Mouse (Mus musculus): Measurements from ENCODE around the gene Pfkl.
"Not testable (repeated sequence)": the region's sequence is repeated elsewhere in the genome, so short reads cannot be mapped to it uniquely, and the experiment has no call there.

Pfkl gene

DNA sequence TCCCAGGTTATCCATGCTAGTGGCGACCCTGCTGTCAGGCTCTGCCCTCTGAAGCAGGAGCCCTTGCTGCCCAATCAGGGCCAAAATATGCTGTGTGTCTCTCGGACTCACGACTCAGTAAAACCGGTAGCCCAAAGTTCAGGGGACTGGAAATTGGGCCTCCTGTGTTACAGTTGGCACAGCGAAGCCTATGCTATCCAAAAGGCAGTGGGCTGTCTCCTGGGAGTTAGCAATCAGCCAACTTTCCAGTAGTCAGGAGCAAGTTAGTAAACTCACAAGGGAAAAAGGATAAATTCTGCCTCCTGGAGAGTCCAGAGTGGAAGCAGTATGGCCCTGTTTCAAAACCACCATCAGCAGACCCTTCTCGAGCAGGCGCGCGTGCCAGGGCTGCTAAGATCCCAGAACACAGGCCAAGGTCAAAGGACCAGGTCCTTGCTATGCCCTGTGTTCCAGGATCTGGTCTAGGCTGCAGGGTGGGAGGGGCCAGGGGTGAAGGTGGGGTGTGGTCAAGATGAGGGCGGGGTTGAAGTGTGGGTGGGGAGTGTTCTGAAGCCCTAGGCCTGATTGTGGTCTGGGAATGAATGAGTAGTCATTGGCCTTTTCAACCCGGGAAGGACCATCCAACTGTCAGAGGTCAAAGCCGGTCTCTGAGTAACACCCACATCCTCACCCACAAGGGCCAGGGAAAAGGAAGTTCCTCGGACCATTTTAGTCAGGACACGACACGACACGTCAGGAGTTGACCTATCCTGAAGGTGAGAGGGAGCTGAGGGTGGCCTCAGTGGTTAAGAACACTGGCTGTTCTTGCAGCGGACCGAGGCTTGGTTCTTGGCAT lies 3.0 kb upstream of the Pfkl start:
- DNase-seq (ENCODE audit: low spot score in 2 of 2): no peak

DNA sequence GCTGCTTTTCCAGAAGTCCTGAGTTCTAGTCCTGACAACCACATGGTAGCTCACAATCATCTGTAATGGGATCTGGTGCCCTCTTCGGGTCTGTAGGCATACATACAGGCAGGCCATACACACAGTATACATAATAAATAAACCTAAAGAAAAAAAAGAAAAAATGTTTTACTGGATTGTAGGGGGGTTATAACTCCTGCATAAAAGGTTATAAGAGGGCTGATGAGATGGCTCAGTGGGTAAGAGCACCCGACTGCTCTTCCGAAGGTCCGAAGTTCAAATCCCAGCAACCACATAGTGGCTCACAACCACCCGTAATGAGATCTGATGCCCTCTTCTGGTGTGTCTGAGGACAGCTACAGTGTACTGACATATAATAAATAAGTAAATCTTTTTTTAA lies 1.2 kb upstream of the Pfkl start:
- not testable (repeated sequence) for DNase-seq (ENCODE audit: low spot score in 2 of 2)

DNA sequence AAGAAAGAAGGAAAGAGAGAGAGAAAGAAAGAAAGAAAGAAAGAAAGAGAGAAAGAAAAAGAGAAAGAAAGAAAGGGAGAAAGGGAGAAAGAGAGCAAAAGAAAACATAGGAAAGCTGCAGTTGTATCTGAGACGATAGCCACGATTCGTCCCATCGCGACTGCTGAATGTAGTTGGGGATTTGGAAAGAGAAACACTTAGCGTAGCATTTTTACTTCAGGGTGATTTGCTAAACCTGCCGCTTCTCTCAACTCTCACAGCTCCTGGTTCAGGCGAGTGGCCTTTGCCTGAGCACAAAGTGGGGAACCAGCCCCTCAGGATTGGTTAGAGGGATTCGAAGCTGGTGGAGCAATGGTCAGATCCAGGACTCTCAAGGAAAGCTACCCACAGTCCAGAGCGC lies 452 bp upstream of the Pfkl start:
- no peak for DNase-seq (ENCODE audit: low spot score in 2 of 2)

DNA sequence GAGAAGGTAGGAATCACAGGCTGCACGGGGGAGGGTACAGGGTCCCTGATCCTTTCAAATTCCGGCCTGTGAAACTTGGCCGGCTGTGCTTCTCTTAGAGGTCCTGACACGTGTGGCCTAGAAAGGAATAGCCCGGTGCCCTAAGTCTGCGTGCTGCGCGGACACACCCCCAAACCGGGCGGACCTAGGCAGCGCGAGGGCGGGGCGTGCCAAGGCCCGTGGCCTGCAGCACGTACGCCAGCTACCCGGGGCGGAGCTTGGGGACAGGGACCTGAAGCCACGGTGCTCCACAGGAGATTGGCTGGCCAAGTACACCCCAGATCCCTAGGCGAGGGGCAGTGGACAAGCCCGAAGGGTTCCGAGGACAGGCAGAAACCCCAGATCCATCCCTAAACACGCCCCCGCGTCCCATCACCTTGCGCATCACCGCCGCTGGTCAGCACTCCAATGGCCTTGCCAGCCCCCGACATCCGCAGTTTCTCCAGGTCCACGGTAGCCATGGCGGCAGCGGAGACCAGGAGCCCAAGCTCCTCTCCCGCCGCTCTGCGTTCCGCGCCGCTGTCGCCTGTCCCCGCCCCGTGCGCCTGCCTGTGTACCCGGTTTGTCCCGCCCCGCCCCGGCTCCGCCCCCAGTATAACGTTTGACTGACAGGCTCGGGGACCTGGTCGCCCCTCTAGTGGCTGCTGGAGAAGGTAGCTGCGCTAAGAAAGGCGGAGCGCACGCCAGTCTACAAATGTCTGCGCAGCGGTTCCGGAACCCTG lies 519 bp downstream of the Pfkl start:
- peak; percentile 85 to 93 for DNase-seq (ENCODE audit: low spot score in 2 of 2)

DNA sequence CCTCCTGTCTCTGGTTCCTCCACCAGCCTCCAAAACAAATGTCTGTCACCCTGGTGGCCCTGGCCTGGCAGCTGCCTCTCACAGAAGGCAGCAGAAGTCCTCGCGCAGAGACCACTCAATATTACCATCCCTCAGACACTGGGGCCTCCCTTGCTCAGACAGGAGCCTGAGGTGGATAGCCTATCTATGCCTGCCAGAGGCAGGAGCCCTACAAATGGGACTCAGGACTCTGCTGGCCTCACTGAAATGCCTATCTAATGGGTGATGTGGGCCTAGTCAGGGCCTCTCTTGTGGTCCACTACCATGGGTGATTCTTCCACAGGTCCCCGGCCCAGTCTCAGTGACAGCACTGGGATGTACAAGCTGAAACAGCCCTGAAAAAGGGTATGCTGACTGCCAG lies 1.7 kb downstream of the Pfkl start:
- DNase-seq (ENCODE audit: low spot score in 2 of 2): no peak

DNA sequence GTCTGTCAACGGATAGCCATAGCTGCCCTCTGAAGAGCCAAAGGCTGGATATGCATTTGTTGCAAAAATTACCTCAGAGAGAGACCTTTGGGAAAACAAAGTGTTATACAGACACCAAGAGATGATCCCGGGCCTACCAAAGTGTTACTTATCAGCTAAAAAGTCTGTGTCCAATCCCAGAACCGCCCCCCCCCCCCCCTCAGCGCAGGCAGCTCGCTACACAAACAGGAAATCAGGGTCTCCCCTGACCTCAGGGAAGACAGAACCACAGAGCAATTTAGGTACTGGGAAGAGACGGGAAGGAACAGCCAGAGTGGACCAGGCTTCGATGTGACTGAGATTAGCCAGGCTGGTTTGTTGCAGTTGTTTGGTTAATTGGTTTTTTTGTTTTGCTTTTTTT lies 2.7 kb downstream of the Pfkl start:
- no peak for DNase-seq (ENCODE audit: low spot score in 2 of 2)

DNA sequence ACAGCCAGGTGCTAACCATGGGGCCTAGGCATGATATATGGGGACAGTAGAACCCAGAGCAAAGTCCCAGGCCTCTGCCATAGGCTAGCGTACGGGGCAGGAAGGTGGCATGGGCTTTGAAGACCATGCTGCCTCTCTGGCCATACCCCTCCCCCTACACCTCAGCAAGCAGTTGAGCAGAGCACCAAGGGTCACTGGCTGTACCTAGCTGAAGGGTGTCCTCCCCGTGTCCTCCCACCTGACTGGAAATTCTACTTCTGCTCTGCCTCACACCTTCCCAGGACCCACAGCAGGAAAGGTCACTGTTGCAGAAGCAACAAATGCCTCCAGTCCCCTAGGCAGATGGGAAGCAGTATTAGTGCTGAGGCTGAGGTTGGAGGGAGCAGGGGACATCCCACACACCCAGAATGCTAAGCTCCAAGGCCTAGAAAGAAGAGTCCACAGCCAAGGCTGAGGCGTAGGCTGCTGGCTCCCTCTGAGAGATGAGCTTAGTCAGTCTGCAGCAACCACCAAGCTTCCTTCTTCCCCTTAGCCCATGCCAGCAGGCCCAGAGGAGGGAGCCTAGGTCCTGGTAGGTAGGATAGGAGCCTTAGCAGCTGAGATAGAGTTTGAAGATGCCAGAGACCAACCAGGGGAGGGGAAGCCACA lies 4.0 kb downstream of the Pfkl start:
- no peak for DNase-seq (ENCODE audit: low spot score in 2 of 2)

DNA sequence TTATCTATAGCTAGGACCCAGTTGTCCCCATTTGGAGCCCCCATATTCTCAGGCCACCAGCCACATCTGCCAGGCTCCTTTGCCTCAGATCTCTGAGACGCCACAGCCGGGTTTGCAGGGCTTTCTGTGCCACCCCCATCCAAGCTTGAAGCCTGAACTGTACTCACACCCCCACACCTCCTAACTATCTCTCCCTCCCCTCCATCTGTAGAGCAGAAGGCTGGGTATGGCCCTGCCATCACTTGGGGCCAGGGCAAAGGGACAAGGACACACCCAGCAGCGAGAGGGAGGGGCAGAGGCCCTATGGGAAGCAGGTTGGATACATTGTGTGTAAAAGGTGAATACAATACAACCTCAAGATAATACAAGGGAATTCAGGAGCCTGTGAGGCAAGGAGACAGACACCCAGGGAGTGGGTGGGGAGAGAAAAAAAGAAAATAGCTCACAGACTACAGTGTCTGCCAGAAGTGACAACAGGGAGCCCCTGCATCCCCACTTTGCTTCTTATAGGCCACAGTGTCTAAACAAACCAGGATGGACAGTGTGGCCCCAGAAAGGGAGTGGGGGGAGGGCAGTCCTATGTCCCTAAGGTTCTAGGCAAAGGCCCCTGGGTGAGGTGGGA lies 5.3 kb downstream of the Pfkl start:
- no peak for DNase-seq (ENCODE audit: low spot score in 2 of 2)

DNA sequence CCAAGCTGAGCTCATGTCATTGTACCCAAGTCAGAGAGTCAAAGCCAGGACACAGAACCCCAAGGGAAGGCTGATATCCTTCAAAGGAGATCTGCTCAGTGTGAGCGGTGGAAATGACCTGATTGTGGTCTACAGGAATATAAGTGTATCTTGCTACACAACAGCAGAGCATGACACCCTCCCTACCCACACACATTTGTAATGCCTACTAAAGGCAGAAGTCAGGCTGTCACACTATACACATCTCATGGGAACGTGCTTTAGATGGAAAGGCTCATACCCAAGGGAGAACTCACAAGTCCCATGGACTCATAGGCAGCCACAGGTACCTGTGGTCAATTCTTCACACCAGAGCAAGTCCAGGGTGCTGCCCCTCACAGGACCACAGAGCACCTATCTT lies 7.6 kb downstream of the Pfkl start:
- no peak for DNase-seq (ENCODE audit: low spot score in 2 of 2)

DNA sequence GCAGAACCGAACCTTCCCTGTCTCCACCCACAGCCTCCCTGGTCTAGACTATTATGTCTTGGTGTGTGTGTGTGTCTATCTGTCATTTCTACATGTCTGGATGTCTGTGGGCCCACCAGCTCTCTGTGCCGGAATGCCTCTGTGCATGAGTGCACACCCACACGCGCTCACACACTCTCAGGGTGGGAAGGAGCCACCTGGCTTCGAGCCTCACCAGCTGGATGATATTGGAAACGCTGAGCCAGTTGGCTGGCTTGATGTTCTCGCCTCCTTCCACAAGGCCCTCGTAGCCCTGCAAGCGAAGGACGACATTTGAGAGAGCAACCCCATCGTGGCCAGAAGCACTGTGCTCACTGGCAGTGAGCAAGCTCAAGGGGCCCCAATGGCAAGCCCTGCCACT lies 8.1 kb downstream of the Pfkl start:
- peak; percentile 73 to 81 for DNase-seq (ENCODE audit: low spot score in 2 of 2)

DNA sequence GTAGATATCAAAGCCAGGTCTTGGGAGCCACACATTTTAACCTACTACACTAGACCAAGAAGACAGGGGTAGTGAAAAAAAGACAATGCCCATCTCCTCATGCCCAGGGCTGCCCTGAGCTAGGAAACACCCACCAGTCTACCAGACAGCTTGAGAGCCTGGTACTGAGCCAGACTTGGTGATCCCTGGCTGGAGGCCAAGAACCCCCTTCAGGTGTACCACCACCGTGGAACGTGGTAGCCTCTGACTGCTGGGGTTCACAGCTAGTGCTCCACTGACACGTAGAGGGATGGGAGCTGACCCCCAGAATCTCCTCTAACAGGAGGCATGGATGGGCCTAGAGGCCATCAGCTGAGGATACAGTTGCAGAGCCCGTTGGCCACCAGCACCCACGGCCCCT lies 9.7 kb downstream of the Pfkl start:
- DNase-seq (ENCODE audit: low spot score in 2 of 2): no peak

DNA sequence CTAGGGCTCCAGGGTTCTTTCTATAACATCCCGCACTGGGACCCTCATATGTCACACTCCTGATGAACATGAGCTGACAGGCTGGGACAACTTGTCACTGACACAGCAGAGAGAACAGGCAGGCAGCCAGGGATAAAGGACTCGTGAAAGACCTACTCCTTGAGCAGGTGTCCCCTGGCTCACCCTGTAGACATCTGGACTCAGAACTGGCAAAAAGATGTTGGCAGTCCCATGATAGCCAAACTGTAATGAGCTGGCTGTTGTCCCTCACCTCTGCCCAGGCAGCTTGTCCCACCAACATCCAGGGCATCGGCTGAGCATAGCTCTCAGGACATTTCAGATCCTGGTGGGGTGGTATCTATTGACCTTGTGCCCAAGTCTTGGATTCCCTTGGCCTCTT lies 14.2 kb downstream of the Pfkl start:
- no peak for DNase-seq (ENCODE audit: low spot score in 2 of 2)

DNA sequence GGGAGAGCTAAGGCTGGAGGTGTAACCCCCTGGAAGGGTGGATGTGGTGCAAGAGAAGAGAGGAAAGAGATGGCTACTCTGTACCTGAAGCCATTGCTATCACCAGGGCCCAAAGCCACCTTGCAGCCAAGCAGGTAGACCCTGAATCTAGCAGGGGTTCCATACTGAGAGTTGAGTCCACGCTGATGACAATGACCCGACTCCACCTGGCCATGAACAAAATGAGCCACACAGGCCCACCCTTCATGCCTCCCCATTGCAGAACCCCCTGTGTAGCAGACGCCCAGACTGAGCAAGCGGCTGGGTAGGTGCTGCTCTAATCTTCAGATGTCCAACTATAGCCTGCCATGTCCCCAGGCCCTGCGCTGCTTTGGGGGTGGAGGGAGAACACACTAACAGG lies 24.1 kb downstream of the Pfkl start:
- DNase-seq (ENCODE audit: low spot score in 2 of 2): no peak

DNA sequence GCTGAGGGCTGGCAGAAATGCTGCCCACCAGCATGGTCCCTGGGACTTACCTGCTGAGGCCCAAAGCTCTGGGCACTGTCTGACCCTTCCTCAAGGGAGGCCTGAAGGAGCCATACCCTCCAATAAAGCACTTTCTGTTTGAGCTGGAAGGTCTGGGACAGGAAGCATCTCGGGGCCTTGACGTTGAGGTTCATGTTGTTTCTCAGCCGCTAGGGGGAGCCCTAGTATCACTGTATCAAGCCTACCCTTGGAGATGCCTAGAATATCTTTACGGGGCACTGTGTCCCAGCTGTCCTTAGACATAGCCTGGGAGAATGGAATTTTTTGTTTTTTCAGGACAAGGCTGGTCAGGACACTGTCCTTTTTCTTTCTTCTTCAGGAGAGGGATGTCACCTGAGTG lies 25.2 kb downstream of the Pfkl start:
- DNase-seq (ENCODE audit: low spot score in 2 of 2): peak in 1 of 2 experiments; percentile 61

DNA sequence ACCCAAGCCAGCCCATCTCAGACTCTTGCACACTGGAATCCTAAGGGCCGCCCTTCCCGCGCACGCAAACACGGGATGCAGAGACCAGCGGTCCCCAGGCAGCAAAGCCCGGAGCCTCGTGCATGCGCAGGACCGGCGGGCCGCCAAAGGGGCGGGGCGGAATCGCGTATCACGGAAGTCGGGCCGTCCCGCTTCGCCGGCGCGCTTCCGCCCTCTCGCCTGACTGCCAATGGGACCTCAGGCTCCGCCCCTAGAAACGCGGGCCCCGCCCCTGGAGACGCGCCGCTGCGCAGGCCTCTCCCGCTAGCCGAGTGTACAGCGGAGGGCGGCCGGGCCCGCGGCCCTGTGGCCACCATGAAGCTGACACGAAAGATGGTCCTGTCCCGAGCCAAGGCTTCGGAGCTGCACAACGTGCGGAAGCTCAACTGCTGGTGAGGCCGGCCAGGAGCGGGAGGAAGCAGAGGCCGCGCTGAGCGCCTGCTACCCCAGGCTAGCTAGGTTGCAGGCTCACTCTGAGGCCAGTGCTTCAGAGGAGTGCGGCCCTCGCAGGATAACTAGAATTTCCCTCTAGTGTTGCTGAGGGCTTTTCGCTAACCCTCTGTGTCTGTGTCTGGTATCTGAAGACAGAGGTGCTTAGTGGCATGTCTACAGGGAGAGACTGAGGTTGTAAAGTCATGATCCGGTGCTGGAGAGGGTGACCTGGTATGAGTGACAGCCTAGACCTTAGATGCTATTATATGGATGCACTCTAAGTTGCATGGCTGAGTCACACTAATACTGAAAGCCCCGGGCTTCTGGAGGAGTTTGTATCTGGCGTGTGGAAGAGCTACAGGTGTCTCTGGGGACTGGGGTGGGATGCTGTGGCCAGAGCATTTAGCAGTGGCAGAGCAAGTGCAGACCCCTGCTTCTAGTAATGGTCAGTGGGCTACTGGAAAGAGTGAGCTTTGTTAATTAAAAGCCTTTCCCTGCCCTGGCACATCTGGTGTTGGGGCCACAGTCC lies 31.2 kb downstream of the Pfkl start, which contains the start of gene 1810043G02Rik:
1810043G02Rik (plus strand) TSS at position 174 of the 1,000 bp plus-strand sequence.
- DNase-seq (ENCODE audit: low spot score in 2 of 2): peak; percentile 95 to 99

DNA sequence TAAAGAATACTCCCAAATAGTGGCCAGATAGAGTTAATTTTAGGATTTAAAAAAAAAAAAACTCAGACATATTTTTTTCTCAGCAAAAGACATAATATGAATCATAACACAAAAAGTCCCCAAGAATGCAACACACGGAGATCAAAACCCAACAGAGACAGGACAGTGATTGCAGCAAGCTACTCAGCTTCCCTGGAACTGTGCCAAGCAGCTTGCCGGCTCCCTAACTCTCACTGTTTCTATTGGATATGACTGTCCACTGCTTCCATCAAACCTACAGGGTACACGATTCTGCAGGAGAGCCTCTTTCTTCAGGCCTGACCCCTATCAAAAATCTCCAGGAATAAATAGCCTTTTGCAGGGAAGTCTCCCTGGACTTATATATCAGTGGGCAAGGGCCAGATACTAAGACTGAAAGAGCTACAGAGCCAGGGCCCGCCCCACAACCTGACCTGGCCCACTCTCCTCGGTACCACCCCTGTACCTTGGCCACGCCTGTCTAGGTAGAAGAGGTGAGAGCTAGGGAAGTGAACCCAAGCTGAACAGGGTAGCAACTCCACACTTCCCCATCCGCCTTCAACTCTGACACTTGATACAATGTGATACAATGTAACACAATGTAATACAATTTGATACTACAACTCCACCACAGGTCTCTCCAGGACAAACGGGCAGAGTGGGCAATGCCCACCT lies 33.3 kb downstream of the Pfkl start:
- DNase-seq (ENCODE audit: low spot score in 2 of 2): no peak

DNA sequence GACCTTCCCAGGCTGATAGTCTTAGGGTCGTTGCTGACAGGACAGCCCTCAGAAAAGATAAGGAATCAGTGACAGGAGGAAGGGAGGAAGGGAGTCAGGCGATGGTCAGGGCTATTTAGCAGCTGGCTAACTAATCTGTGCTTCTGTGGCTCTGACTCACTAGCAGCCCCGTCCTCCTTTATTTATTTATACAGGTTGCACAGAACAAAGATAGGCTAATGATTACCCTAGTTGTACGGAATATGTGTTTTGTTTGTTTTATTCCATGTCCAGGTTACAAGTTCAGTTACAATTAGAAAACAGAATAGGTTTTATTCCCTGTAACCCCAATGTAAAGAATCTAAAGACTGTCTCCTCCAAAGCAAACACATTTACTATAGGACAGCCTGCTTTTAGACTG lies 34.2 kb downstream of the Pfkl start:
- DNase-seq (ENCODE audit: low spot score in 2 of 2): no peak

DNA sequence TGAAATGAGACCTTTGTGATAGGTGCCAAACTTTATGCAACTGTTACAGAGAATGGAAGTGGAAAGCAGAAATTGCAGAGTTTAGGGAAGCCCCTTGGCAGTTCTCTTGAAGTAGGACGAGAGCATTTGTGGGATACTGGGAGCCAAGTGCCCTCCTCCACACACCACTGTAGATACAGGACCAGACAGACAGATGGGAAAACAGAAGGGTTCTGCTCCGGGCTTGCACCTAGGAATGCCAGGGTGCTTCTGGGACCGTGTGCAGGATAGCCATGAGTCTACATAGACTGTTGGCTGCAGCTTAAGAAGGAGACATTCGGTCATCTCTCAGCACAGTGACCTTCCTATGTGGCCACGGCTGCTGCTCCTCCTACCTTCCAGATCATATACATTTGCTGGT lies 35.1 kb downstream of the Pfkl start:
- DNase-seq (ENCODE audit: low spot score in 2 of 2): no peak

DNA sequence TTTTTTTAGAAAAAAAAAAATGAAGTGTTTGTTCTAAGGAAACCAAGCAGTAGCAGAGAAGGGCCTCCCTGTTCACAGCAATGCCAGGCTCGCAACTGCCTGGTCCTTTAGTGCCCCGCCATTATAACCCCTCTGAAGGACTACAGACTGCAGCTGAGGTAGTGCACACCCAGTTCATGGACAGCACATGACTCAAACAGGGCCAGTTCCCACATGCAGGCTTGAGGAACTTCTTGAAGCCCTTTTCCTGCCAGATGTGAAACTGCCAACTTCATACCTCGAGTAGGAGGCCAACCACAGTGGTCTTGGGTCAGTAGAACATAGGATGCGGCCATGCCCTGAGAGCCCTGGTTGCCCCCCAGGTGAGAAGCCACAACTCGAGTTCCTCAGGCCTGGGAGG lies 35.6 kb downstream of the Pfkl start:
- no peak for DNase-seq (ENCODE audit: low spot score in 2 of 2)

Measured in frontal cortex, postnatal 14 days (tissue).